Mouse (Mus musculus): ENCODE data around the gene Acp5. TPM values are rescaled to one million over a fixed set of nuclear protein-coding genes. Genes with fewer than 3 reads are reported as not detected.

The Acp5 gene
- polyA plus RNA-seq (2021; fragmentation: Nextera tagmentation) = 0.21 and 0.39 TPM in 2 replicates
- long read RNA-seq, experiment 1, partial matches to known transcripts = 0 of 1 reads
- long read RNA-seq, experiment 1, other reads (novel, unspliced or antisense) = 0 of 1 reads
- long read RNA-seq, experiment 2 = 0 reads

GRCm38 (mm10) chr9:22135644-22136390, at the start of gene Acp5:
TSS of gene Acp5 (minus strand) at chr9:22135711.

GRCm38 (mm10) chr9:22156497-22157245, 21.2 kb upstream of the Acp5 start, which contains the start of gene Pigyl:
TSS of gene Pigyl (plus strand) at chr9:22156846.

GRCm38 (mm10) chr9:22116740-22117426, 18.6 kb downstream of the Acp5 start, which contains the start of gene Elof1:
TSS of gene Elof1 (minus strand) at chr9:22117172.

GRCm38 (mm10) chr9:22098993-22099696, 36.4 kb downstream of the Acp5 start, which contains the start of gene Cnn1:
TSS of gene Cnn1 (plus strand) at chr9:22099216.

GRCm38 (mm10) chr9:22085022-22085834, 50.3 kb downstream of the Acp5 start, which contains the start of gene Ecsit:
TSS of gene Ecsit (minus strand) at chr9:22085438.

Other genes with a start within 250 kb of the Acp5 start
- gene Rab3d, start 217.5 kb downstream of the Acp5 start, polyA plus RNA-seq (2021; fragmentation: Nextera tagmentation) = 6.7 and 6.8 TPM in 2 replicates
- gene Ccdc159, start 208.2 kb downstream of the Acp5 start, polyA plus RNA-seq (2021; fragmentation: Nextera tagmentation) = 8.4 and 9.2 TPM in 2 replicates
- 87.3 and 88.2 TPM in 2 replicates for gene Tmem205, start 208.2 kb downstream of the Acp5 start, polyA plus RNA-seq (2021; fragmentation: Nextera tagmentation)
- 75.3 and 142 TPM in 2 replicates for gene Plppr2, start 198.7 kb downstream of the Acp5 start, polyA plus RNA-seq (2021; fragmentation: Nextera tagmentation)
- 6.2 and 17.7 TPM in 2 replicates for gene Swsap1, start 180.0 kb downstream of the Acp5 start, polyA plus RNA-seq (2021; fragmentation: Nextera tagmentation)
- 16.7 and 18.2 TPM in 2 replicates for gene Epor, start 172.2 kb downstream of the Acp5 start, polyA plus RNA-seq (2021; fragmentation: Nextera tagmentation)
- 1.0 and 1.5 TPM in 2 replicates for gene Rgl3, start 146.3 kb downstream of the Acp5 start, polyA plus RNA-seq (2021; fragmentation: Nextera tagmentation)
- 2.7 TPM in 2 replicates for gene Ccdc151, start 133.1 kb downstream of the Acp5 start, polyA plus RNA-seq (2021; fragmentation: Nextera tagmentation)
- gene Prkcsh, start 132.9 kb downstream of the Acp5 start, polyA plus RNA-seq (2021; fragmentation: Nextera tagmentation) = 24.2 and 25.2 TPM in 2 replicates
- gene Elavl3, start 83.7 kb downstream of the Acp5 start, polyA plus RNA-seq (2021; fragmentation: Nextera tagmentation) = 21.2 and 23.5 TPM in 2 replicates
- not detected in 2 replicates for gene Gm49318, start 64.5 kb downstream of the Acp5 start, polyA plus RNA-seq (2021; fragmentation: Nextera tagmentation)
- gene Zfp653, start 64.3 kb downstream of the Acp5 start, polyA plus RNA-seq (2021; fragmentation: Nextera tagmentation) = 3.5 and 4.6 TPM in 2 replicates
- 51.1 and 51.8 TPM in 2 replicates for gene Ecsit, start 50.3 kb downstream of the Acp5 start, polyA plus RNA-seq (2021; fragmentation: Nextera tagmentation)
- 0.49 and 0.67 TPM in 2 replicates for gene Cnn1, start 36.5 kb downstream of the Acp5 start, polyA plus RNA-seq (2021; fragmentation: Nextera tagmentation)
- gene Elof1, start 18.5 kb downstream of the Acp5 start, polyA plus RNA-seq (2021; fragmentation: Nextera tagmentation) = 175 and 193 TPM in 2 replicates
- gene Pigyl, start 21.1 kb upstream of the Acp5 start, polyA plus RNA-seq (2021; fragmentation: Nextera tagmentation) = 173 and 183 TPM in 2 replicates
- gene Zfp872, start 52.4 kb upstream of the Acp5 start, polyA plus RNA-seq (2021; fragmentation: Nextera tagmentation) = 0.06 TPM in 1 of 2 replicates, not detected in the other
- 11.1 and 12.7 TPM in 2 replicates for gene Zfp809, start 90.0 kb upstream of the Acp5 start, polyA plus RNA-seq (2021; fragmentation: Nextera tagmentation)
- 1.9 and 3.0 TPM in 2 replicates for gene Zfp599, start 124.2 kb upstream of the Acp5 start, polyA plus RNA-seq (2021; fragmentation: Nextera tagmentation)
- gene Zfp810, start 171.9 kb upstream of the Acp5 start, polyA plus RNA-seq (2021; fragmentation: Nextera tagmentation) = 8.4 and 11.9 TPM in 2 replicates